Mouse (Mus musculus) heart, postnatal 4 days (tissue): ENCODE results near the gene Qrich2. TPM values are rescaled to one million over a fixed set of nuclear protein-coding genes. Genes with fewer than 3 reads are reported as not detected.
"Not testable (repeated sequence)": the region's sequence is repeated elsewhere in the genome, so short reads cannot be mapped to it uniquely, and the experiment has no call there.

Source experiments
- DNase-seq: peaks from one replicate; pipeline ENCODE4 v3.0.0; 2021
- total RNA-seq, 2 experiments: library from RNA; stranded (reverse); gene quantifications; 2 replicates each; pipeline ENCODE4 v1.2.3; 2021

The Qrich2 gene
- total RNA-seq, 2 experiments from 2014 or later: 0.05 TPM; not detected in 1

DNA sequence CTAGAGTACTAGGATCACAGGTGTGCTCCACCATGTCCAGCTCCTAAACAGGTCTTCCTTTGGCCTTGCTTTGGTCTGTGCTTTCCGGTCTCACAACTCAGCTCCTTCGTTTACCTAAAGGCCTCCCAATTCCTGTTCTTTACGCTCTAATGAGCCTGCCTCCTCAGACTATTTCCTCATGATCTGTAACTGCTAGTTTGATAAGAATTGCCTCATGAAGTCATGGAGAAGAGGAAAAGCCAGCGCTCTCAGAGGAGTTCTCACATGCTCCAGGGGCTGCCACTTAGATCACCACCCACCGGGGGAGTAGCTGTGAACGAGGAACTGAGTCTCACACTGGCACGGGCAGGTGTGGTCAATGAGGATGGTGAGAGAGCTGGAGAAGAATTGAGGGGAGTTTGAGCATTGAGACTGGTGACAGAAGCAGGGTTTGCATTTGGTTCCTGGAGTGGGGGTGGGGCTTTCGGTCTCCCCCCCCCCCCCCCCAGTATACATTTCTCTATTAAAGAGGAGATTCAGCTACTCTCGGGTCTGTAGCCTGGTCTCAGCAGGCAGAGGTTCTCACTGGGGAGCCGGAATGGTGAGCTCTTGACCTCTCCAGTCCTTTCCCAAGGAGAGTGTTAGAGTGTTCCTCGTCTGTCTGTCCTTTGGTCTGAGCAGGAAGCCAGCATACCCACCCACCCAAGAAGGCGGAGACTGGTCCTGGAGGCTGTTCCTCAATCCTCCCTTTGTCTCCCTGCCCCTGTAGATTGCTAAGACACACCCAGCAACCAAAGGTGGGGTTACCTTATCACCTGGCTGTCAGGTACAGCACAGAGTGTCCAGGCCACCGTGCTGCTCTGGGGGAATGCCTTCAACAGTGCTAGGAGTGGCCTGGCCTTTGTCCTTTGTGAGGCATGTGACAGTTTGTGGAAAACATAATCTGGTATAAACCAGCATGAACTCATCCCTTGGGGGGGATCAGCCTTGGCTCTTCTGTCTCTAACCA is 36.9 kb downstream of the Qrich2 start:
- no peak for DNase-seq

DNA sequence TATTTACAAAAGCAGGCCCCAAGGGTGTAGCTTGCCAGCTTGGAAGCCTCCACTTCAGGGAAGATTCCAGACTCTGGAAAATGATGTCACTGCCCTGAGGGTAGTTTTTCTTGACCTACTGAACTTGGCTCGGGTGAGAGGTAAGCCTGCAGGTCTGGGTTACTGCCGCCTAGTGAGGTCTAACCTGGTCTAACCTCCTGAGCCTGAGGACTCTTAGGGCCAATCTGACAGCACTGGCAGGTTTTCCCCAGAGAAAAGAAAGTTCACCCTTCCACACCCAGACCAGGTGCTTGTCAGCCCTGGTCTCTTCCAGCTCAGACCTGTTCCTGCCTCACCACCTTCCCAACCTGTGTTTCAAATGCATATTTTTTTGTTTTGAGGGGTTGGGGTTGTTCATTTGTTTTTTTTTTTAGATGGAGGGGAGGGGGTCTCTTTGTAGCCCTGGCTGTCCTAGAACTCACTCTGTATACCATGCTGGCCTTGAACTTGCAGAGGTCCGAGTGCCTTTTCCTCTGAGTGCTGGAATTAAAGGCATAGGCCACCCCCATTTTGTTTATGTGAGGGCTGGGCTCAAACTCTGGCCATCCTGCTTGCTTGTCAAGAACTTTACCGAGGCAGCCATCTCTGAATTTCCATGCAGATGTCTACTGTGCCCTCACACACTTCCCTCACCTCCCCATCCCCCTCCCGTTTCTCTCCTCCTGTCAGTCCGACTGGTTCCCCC is 39.0 kb downstream of the Qrich2 start:
- DNase-seq: no peak

DNA sequence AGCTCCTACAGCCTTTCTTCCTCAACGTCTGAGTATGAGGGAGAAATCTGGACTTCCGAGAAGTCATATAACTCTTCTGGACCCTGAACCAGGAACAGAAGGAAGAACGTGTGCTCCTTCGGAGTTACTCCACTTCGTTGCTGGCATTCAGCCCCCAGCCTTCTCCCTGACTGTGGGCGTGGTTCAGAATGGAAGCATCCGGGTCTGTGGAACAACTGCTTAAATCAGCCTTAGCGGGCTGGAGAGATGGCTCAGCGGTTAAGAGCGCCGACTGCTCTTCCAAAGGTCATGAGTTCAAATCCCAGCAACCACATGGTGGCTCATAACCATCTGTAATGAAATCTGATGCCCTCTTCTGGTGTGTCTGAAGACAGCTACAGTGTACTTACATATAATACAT is 39.7 kb downstream of the Qrich2 start:
- not testable (repeated sequence) for DNase-seq

DNA sequence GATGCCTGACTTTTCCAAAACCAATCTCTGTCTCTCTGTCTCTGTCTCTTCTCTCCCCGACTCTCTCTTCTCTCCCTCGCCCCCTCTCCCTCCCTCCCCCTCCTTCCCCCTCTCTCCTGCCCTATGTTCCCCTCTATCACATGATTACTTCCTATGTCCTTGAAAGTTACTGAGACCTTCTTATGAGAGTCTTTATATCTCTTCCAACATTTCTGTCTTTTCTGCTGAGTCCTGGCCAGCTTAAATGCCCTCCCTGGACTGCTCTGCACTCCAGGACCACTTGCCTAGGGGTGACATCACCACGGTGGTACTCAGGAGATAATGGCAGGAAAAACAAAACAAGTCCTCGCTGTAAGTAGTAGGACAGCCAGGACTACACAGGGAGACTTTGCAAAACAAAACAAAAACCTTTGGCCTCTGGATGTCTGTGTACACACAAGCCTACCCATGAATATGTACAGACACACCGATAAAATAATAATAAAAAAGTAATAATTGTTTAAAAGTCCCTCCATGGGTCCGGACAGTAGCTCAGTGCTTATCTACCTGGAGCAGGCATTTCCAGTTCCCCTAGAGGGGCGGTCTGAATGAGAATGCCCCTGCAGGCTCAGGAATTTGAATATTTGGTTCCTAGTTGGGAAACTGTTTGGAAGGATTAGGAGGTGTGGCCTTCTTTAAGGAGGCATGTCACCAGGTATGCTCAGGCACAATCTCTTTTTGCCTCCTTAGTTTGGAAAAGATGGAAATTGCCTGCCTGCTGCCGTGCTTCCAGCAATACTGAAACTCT is 41.2 kb downstream of the Qrich2 start:
- no peak for DNase-seq

DNA sequence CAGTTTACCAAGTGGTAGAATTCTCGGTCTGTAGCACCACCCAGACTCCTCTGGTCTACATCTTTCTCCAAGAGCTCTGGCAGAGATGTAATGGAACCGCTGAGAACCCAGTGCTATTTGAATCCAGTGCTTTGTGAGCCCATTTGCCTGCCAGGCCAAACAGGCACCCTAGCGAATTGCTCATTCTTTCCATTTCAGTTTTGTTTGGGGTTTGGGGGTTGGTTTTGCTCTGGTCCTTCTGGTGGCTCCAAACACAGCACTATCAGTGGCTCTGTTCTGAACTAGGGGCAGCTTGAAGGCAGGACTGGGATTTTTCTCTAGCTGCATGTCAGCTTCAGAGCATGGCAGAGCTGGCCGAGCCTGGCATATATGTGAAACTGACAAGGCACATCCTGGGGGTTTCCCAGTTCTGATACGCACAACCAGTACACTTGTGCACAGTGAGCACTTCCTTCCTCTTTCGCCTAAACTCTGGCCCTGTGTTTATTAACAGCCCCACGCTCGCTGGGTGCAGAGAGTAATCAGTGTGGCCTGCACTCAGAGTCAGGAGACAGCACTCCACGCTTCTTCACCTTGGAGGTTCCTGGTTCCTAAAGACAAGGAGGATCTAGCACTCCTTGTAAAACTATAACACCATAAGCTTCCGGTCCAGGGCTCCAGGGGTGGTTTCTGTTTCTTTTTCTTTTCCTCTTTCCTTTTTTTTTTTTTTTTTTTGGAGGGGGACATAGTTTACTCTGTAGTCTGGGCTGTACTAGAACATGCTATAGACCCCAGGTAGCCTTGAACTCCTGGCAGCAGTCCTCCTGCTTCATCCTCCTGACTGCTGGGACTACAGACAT is 42.0 kb downstream of the Qrich2 start:
- DNase-seq: no peak

DNA sequence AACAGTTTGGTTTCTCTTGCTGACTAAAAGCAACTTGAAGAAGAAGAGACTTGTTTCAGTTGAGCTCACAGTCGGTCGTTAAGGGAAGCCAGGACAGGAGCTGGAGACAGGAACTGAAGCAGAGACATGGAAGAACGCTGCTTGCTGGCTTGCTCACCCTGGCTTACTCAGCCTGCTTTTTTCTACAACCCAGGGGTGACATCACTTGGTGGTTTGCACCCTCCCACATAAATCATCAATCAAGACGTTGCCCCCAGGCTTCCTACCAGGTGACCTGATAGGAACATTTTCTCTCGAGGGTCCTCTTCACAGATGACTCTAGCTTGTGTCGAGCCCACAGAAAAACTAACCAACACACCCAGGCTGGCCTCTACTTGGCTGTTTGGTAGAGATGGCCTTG is 42.8 kb downstream of the Qrich2 start:
- DNase-seq: no peak

DNA sequence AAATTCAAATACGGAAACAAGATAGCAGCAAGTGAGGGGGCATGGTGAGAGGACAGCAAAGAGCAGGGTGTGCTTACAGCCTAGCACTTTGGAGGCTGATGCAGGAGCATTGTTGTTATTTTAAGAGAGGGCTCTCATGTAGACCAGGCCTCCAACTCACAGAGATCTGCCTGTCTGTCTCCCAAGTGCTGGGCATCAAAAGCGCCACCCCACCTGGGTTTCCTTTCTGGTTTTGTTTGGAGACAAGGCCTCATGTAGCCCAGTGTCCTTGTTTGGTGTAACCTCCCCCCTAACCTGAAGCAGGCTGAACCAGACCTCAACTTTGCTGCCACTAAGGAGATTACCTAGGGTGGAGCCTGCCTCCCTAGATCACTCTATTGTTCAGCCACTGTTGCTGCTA is 43.5 kb downstream of the Qrich2 start:
- DNase-seq: no peak

DNA sequence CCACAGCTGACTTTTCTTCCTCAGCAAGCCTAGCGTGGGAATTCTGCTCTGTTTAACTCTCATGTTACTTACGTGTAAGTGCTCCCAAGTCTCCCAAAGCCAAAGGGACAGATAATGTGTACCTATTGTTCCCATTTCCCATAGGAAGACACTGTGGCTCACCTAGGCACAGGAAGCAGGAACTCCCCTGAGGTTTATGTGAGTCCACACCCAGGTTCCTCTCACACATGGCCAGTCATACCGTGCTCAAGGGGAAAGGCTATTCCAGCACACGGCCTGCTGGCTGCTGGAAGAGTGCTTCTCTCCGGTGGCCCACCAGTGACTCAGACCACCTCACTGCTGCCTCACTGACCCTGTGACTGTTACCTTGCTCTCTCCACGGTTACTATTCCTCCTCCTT is 44.9 kb downstream of the Qrich2 start:
- DNase-seq: no peak

DNA sequence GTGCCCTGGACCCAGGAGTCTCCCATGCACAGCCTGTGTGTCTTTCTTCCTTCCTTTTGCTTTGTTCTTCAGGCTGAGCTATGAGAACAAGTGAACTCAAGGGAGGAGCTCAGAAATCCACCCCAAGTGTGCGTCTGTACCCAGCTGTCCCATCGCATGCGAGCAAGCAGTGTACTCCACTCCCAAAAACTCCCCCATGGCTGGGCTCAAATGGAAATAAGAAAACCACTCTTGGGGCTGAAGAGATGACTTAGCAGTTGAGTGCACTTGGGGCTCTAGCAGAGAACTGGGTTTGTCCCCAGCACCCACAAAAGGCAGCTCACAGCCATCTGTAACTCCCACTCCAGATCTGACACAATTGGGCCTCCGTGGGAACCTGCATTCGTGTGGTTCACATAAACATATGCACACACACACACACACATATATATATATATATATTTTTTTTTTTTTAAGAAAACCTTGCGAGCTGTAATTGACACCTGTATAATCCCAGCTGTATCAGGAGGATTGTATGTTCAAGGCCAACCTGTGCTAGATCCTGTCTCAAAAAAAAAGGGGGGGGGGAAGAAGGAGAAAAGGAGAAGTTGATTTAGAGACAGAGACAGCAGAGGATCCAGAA is 47.1 kb downstream of the Qrich2 start:
- no peak for DNase-seq

DNA sequence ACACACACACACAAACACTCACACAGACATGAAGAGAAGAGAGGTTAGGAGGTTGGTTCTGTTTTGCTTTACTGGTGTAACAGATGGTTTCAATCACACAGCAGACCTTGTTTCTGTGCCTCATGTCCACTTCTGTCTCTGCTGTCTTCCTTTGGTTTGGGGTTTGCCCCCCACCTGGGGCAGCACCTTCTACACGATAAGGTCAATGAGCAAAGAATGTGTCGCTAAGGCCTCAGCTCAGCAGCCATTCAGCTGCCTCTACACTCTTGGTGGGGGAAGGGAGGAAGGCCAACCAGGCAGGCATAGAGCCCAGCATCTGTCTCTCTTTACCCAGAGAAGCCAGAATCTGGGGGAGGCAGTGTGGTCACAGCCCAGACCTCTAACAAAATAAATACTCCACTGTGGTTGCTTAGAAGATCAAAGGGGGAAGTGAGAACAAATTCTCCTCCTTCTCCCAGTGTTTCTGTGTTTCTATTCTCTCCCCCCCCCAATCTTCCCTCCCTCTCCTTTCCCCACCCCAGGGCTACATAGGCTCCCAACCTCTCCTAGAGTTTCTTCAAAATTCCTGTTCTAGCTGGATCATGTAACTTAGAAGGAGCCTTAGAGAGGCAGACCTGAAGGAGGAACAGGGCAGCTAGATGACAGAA is 47.7 kb downstream of the Qrich2 start:
- no peak for DNase-seq

DNA sequence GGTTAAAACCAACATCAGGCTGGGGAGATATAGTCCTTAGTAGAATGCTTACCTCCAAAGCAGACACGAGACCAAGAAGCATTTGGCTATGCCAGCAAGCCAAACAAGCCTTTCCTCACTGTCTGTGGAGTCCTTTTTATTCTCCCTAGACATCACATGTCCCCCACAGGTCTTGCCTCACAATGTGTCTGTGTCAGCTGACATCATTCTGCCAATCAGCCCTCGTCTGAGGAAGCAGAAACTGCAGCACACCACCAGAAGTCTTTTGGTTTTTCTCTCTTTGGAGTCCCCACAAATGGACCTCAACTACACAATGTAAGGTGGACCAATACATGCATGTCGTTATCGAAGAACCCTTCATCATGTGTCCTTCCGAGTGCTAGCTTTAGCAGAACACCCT is 49.0 kb downstream of the Qrich2 start:
- DNase-seq: no peak

DNA sequence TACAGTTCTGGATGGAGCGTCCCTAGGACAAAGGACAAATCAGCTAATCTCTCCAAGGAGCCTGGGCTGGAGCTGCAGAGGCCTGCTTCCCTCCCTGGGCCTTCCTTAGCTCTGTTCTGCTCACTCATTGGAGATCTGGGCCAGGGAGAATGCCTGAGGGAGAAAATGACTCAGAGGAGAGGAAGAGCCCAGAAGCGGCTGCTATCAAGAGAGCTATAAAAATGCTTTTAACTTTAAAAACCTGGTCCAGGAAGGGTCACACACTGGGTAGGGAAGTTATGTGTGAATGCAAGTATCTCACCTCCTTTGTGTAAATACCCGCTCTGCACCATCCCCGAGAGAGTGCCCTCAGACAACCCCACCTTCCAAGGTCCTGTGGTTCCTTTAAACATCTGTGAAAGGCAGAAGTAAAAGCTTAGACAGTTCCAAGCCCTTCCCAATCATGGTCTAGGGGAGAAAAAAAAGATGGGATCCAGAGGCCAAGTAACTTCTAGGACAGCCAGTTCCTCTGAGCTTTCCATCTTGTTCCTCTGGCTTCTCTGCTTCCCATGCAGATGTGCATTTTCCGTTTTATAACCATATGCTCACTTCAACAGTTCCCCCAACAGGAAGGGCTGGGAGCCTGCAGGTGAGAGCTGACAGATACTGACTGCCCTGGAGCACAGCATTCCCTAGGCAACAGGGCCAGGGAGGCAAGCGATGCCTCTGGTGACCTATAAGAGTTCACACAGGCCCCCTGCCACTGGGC is 49.7 kb downstream of the Qrich2 start:
- peak; percentile 44 for DNase-seq

DNA sequence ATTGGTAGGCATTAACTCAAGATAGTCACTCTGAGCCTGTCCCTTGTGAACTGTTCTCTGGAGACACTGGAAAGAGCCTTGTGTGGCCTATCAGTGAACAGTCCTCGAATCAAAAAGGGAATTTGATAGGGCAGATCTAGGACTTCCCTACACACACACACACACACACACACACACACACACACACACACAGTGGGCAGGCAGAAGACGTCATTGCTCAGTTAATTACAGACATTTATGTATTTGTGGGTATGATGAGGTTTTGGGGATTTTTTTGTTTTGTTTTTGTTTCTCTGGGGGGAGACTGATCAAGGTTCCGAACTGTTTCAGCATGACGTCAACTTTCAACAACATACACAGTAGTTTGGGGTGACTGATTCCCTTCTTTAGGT is 52.4 kb downstream of the Qrich2 start:
- DNase-seq: no peak

DNA sequence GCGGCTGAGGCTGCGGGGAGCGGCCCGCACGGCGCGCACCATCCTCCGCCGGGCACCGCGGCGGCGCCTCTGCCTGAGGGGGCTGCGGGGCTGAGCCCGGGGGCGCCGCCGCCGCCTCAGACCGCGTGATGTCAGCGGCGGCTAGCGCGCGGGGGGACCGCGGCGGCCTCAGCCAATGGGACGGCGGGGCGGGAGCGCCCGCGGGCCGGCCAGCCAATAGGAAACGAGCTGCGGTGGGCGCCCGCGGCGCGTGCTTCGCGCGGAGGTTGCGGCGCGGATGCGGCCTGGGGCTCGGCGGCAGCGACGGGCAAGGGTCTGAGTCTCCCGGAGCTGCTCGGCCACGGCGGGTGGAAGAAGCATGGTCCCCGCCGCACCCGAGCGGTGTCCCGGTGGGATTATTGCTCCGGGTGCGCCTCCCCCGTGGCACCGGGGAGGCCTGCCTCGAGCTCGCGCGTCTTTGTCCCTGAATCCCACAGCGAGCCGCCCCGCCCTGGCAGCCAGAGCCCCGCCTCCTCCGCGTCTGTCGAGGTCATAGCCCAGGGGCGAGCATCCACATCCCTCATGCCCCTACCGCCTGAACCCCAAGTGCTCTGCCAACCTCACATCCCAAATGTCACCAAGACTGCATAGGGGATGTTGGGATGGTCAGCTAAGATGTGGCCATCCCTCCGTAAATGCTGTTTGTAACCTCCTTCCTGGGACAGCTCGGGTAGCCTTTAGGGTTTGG is 53.0 kb downstream of the Qrich2 start, which contains the start of gene Rnf157:
TSS of gene Rnf157 (minus strand) at position 129 of the 727 bp plus-strand sequence.
- peak; percentile 86 for DNase-seq

DNA sequence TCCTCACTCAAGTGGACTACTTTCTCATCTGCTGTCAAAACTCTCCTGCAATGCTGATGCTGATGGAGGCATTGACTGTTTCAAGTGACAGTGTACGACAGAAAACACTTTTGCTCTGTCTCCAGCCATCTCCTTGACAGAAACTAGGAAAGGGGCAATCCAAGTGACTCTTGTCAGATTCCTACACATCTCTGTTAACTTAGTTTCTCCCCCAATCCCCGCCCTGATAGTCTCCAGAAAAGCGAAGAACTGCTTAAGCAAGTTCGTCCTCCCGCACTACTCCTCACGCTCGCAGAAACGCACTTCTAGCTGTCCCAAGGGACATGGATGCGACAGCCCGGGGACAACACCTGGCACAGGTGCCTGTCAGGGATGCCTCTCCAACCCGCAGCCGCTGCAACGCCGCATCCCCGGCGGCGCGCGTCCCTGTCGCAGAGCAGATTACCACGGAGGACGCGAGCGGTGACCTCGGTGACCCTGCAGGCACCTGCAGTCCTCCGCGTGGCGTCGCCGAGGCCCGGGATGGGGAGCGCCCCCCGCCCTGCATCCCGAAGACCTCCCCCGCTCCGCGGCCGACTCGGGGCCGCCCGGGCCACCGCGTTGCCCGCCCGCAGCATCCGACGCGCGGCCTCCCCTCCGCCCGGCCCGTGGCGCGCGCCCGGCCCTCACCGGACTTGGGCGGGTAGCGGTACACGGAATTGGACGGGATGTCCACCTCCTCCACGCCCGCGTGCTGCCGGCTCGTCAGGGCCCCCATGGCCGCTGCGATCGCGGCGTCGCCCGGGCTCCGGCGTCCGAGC is 53.8 kb downstream of the Qrich2 start:
- DNase-seq: peak; percentile 24

DNA sequence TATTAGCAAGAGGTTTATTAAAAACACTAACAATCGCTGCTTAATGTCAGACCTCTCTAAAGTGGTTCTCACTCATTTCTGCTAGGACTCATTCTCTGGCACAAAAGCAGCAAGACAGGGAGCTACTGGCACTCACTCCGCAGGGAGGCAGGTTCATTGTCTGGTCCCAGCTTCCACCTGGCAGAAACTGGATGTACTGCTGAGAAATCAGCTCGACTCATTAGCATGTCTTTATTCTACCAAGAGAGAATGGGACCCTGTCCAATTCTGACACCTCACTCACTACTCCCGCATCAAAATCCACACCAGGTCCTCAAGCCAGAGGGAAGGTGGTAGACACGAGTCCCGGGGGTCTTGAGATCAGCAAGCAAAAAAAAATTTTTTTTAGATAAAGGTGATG is 54.5 kb downstream of the Qrich2 start:
- DNase-seq: no peak

DNA sequence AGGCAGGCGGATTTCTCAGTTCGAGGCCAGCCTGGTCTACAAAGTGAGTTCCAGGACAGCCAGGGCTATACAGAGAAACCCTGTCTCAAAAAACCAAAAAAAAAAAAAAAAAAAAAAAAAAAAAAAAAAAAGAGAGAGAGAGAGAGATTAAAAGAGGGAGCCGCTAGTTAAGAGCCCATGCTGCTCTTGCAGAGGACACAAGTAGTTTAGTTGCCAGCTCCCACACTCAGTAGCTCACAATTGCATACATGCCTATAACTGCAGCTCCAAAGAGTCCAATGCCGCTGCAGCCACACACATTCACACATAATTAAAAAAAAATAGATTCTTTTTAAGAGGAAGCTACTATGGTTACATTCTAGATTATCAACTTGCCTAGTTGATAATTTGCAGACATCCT is 55.6 kb downstream of the Qrich2 start:
- not testable (repeated sequence) for DNase-seq

DNA sequence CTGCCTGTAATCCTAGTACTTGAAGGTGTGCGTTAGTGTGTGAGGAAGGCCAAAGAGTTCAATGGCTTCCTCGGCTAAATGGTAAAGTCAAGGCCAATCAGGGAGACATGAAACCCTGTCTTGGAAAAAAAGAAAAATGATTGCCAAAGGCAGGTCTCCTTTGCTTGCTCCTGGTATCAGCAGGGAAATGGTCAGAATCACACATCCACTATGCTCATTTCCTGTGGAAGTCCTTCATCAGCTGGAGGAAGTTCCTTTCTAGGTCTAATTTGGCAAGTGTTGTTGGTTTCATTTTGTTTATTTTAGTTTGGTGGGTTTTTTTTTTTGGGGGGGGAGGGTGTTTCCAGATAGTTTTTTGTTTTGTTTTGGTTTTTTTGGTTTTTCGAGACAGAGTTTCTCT is 57.0 kb downstream of the Qrich2 start:
- no peak for DNase-seq
